Mouse (Mus musculus): ENCODE data around the gene Mipep.

DNA sequence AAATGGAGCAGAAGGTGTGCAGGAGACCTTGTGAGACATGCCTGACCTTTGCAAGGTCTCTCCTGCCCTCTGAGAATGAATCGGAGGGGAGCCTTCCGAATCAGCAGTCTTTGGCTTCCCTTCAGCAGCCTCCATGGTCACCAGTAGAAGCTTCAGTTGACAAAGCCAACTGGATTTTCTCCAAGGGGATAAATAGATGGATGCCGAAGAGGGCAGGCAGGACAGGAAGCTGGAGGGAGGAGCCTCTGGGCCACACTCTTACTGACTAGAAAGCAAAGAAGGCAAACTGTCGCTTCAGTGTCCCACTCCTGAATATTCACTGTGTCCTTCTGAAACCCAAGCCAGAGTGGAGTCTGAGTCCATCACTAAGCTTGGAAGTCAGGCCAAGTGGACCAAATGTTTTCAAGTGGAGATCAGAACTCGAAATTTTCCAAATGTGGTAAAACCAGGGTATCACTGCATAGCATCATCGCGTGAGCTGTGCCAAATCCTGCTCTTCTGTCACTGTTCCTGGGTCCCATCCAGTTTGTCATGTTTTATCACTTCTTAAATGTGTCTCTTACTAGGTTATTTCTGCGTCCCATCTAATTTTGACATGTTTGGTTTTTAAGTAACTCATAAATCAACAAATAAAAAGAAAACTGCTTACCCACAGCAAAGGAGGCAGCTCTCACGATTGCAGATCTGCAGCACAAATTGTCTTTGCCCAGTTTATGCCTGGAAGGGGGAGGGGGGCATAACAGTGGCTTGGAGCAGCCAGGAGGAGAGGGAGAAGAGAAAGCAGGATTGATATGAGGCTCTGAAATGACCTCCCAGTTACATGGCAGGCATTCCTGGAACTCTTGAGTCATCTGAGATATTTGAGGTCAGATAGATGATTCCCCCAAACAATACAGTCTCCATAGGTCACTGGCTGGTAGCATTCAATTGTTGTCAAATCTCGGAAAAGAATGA, 122.3 kb downstream of the Mipep start:
- TF ChIP-seq CTCF (IDR thresholded peaks at IDR 0.05; ENCODE audit: borderline replicate concordance, control insufficient read depth, extremely low read depth, insufficient read depth, low read length, poor library complexity) (no peak), POLR2A (IDR thresholded peaks at IDR 0.05; ENCODE audit: control insufficient read depth, extremely low read depth, insufficient read depth, low read length, poor library complexity) (no peak)
